Comparison of ENCODE assay signal across 19 mouse cellular contexts in the genomic region with DNA sequence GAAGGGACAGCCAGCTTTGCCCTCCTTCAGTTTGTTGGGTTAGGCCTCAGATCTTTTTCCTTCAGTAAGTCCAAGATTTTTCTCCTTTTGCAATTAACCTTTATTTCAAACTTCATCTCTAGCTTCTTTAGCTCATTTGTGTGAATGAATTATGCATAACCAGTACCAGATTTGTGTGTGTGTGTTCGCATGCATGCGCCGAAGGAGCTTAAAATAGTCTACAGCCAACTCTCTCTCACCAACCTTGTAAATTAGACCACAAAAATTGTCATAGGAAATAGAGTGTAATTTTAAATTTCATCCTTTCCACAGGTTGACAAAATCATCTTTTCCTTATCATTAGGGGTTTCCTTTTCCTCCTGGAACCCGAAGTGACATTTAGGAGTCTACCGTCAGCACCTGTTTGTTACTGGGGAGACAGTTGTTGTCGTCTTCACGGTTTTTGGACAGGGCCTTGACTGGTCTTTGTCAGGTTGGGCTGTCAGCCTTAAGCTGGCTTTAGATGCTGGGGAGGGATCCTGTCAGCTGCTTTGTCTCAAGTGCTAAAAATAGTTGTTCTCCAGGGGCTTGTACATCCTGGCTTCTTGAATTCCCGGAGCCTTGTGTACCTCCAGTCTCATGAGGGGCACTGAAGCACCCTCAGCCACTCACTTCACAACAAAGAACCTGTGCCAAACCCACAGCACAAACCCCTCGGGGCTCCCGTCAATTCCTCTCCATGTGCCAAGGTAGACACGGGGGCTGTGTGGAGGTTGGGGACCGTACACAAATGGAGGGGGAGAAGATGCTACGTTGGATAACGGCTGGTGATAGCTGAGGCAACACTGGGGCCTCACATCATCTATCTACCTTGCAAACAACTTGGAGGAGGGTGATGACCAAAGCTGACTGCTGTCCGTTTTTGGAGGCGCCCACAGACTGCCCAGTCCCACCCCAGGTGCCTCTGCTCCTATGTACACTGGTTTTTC.
DNase-seq lines count a peak whose midpoint lies in the region; ATAC-seq and TF ChIP-seq lines count a peak whose summit lies in the region.
"Had no signal": no experiment of that assay in that cellular context is flagged by ENCODE, and none has a peak within 500 bp of the region (broad histone marks: within the 10 kb centered on the region; RNA-seq: fewer than 3 reads in every experiment).

No protein-coding gene starts in this region.

- no peak overlapping the region for H3K4me3 ChIP-seq in forebrain, postnatal 0 days (ENCODE audit: low read depth, low read length)
- no peak overlapping the region for H3K4me3 ChIP-seq in forebrain, embryonic 10.5 days
- H3K4me3 ChIP-seq in left cerebral cortex, adult 2 months: no peak overlapping the region
- H3K4me3 ChIP-seq in embryonic facial prominence, embryonic 10.5 days: no peak overlapping the region
- H3K4me3 ChIP-seq in limb, embryonic 11.5 days (ENCODE audit: low read depth, low read length): no peak overlapping the region
- H3K4me3 ChIP-seq: forebrain, embryonic 13.5 days; hindbrain, embryonic 15.5 days; neural tube, embryonic 12.5 days had no signal

- H3K9me3 ChIP-seq in forebrain, postnatal 0 days (ENCODE audit: low read length): no peaks in the 10 kb centered on the region
- no peaks in the 10 kb centered on the region for H3K9me3 ChIP-seq in forebrain, embryonic 10.5 days
- no peaks in the 10 kb centered on the region for H3K9me3 ChIP-seq in embryonic facial prominence, embryonic 10.5 days
- no peaks in the 10 kb centered on the region for H3K9me3 ChIP-seq in limb, embryonic 11.5 days (ENCODE audit: control insufficient read depth, low read length)
- H3K9me3 ChIP-seq: forebrain, embryonic 13.5 days; hindbrain, embryonic 15.5 days; neural tube, embryonic 12.5 days had no signal

- peaks cover 16% of the 10 kb centered on the region; the same call in 1 of the 2 replicates for H3K4me1 ChIP-seq in forebrain, postnatal 0 days (ENCODE audit: insufficient read depth)
- 0 out of 2 replicates have a peak, but pooled peaks cover 3% of the 10 kb centered on the region for H3K4me1 ChIP-seq in forebrain, embryonic 10.5 days
- H3K4me1 ChIP-seq in embryonic facial prominence, embryonic 10.5 days: peaks cover 21% of the 10 kb centered on the region
- H3K4me1 ChIP-seq in limb, embryonic 11.5 days (ENCODE audit: control insufficient read depth, insufficient read depth, low read length): peaks cover 17% of the 10 kb centered on the region
- H3K4me1 ChIP-seq: neural tube, embryonic 12.5 days had no signal

- H3K27me3 ChIP-seq in forebrain, postnatal 0 days (ENCODE audit: insufficient read depth, low read length): no peaks in the 10 kb centered on the region
- H3K27me3 ChIP-seq in forebrain, embryonic 10.5 days (ENCODE audit: poor library complexity, severe bottlenecking): no peaks in the 10 kb centered on the region
- no peaks in the 10 kb centered on the region for H3K27me3 ChIP-seq in embryonic facial prominence, embryonic 10.5 days (replicated peaks; ENCODE audit: low read depth, poor library complexity, severe bottlenecking)
- no peaks in the 10 kb centered on the region for H3K27me3 ChIP-seq in limb, embryonic 11.5 days (ENCODE audit: control insufficient read depth, insufficient read depth, low read length)
- H3K27me3 ChIP-seq: forebrain, embryonic 13.5 days; hindbrain, embryonic 15.5 days; neural tube, embryonic 12.5 days had no signal

- no peaks in the 10 kb centered on the region for H3K36me3 ChIP-seq in forebrain, postnatal 0 days (ENCODE audit: insufficient read depth)
- no peaks in the 10 kb centered on the region for H3K36me3 ChIP-seq in forebrain, embryonic 10.5 days (replicated peaks)
- no peaks in the 10 kb centered on the region for H3K36me3 ChIP-seq in embryonic facial prominence, embryonic 10.5 days (replicated peaks)
- H3K36me3 ChIP-seq in limb, embryonic 11.5 days (ENCODE audit: control insufficient read depth, insufficient read depth, low read length): no peaks in the 10 kb centered on the region
- H3K36me3 ChIP-seq: hindbrain, embryonic 15.5 days; neural tube, embryonic 12.5 days had no signal

- no peak for TF ChIP-seq CTCF in forebrain, postnatal 0 days (IDR thresholded peaks at IDR 0.05; ENCODE audit: low read depth)
- no peak for TF ChIP-seq CTCF in left cerebral cortex, adult 2 months (IDR thresholded peaks at IDR 0.05)

- WGBS in forebrain, postnatal 0 days: 63% methylated on average over 16 of the region's 16 CpGs
- 84% methylated on average over 16 of the region's 16 CpGs for WGBS in forebrain, embryonic 10.5 days
- 80% methylated on average over 16 of the region's 16 CpGs for WGBS in embryonic facial prominence, embryonic 10.5 days
- 50% methylated on average over 16 of the region's 16 CpGs for WGBS in limb, embryonic 11.5 days

- no peak overlapping the region for H3K9ac ChIP-seq in forebrain, postnatal 0 days
- no peak overlapping the region for H3K9ac ChIP-seq in limb, embryonic 11.5 days (ENCODE audit: low read length)
- H3K9ac ChIP-seq: forebrain, embryonic 13.5 days; hindbrain, embryonic 15.5 days; neural tube, embryonic 12.5 days had no signal

- DNase-seq in forebrain, postnatal 0 days: peak; percentile 57
- no peak for DNase-seq in forebrain, embryonic 10.5 days (ENCODE audit: extremely low spot score, low spot score)
- DNase-seq in left cerebral cortex, adult 2 months (ENCODE audit: extremely low spot score in 1 of 2, low spot score in 2 of 2): no peak
- DNase-seq in left cerebral cortex, adult 11 months (ENCODE audit: low spot score): no peak
- DNase-seq in embryonic facial prominence, embryonic 10.5 days (ENCODE audit: low spot score): no peak
- DNase-seq in limb, embryonic 11.5 days (ENCODE audit: low spot score): no peak
- no peak for DNase-seq in spleen, postnatal 14 days (ENCODE audit: low spot score in 2 of 2)
- no peak for DNase-seq in thymus, postnatal 4 days
- DNase-seq: adrenal gland, postnatal 25 days; cerebellum, adult 11-12 months; gastrocnemius, postnatal 36 days; kidney, adult 2 months; left cerebral cortex, postnatal 4 days; retina, postnatal 1 day; thymus, postnatal 14 days had no signal

- H3K27ac ChIP-seq in forebrain, postnatal 0 days (ENCODE audit: low read depth, low read length): peak overlapping the region; percentile 75
- H3K27ac ChIP-seq in forebrain, embryonic 10.5 days: no peak overlapping the region
- peak overlapping the region; percentile 76 for H3K27ac ChIP-seq in left cerebral cortex, adult 2 months
- 0 out of 2 replicates have a peak overlapping the region, but pooled peaks have one; percentile 12 for H3K27ac ChIP-seq in embryonic facial prominence, embryonic 10.5 days (replicated peaks)
- H3K27ac ChIP-seq in limb, embryonic 11.5 days (replicated peaks; ENCODE audit: low read depth, low read length): peak overlapping the region; percentile 56
- H3K27ac ChIP-seq: forebrain, embryonic 13.5 days; hindbrain, embryonic 15.5 days; neural tube, embryonic 12.5 days had no signal

- ATAC-seq in forebrain, postnatal 0 days: peak; percentile 68
- ATAC-seq in limb, embryonic 11.5 days (ENCODE audit: insufficient number of reproducible peaks, low FRiP score, low TSS enrichment, low read depth): peak; percentile 35; the same call in 1 of the 2 replicates
- ATAC-seq: forebrain, embryonic 13.5 days; lung, postnatal 0 days had no signal

- intact Hi-C loops in left cerebral cortex, adult 2 months (cut with DNase I): no loop called here

- H3K4me2 ChIP-seq in forebrain, postnatal 0 days (ENCODE audit: low read depth): no peak overlapping the region
- H3K4me2 ChIP-seq in limb, embryonic 11.5 days (ENCODE audit: low read depth, severe bottlenecking): no peak overlapping the region
- H3K4me2 ChIP-seq: forebrain, embryonic 13.5 days; hindbrain, embryonic 15.5 days; neural tube, embryonic 12.5 days had no signal
